ENCODE assay signal across 15 mouse cellular contexts in genomic region chr12:91645361-91646123, GRCm38 (mm10). TPM values are rescaled to one million over a fixed set of nuclear protein-coding genes. Genes with fewer than 3 reads are reported as not detected.
DNase-seq lines count a peak whose midpoint lies in the region; ATAC-seq lines count a peak whose summit lies in the region.
"Had no signal": no experiment of that assay in that cellular context is flagged by ENCODE, and none has a peak within 500 bp of the region (broad histone marks: within the 10 kb centered on the region; RNA-seq: fewer than 3 reads in every experiment).

No protein-coding gene starts in this region.

- WGBS in heart, embryonic 16.5 days, result 43% methylated on average over 6 of the region's 6 CpGs
- WGBS in stomach, embryonic 15.5 days, result 63% methylated on average over 6 of the region's 6 CpGs
- WGBS in kidney, embryonic 15.5 days, result 77% methylated on average over 6 of the region's 6 CpGs

- H3K4me1 ChIP-seq in heart, embryonic 16.5 days (ENCODE audit: control insufficient read depth, insufficient read depth, low read length), result peaks cover 12% of the 10 kb centered on the region
- peaks cover 7% of the 10 kb centered on the region; the same call in 1 of the 2 replicates for H3K4me1 ChIP-seq in stomach, embryonic 15.5 days
- peaks cover 9% of the 10 kb centered on the region for H3K4me1 ChIP-seq in kidney, embryonic 15.5 days

- no peak overlapping the region for H3K4me3 ChIP-seq in heart, embryonic 16.5 days (ENCODE audit: low read length)
- no peak overlapping the region for H3K4me3 ChIP-seq in stomach, embryonic 15.5 days (replicated peaks)
- no peak overlapping the region for H3K4me3 ChIP-seq in kidney, embryonic 15.5 days (replicated peaks)
- H3K4me3 ChIP-seq: embryonic facial prominence, embryonic 15.5 days; hindbrain, embryonic 10.5 days; liver, embryonic 15.5 days had no signal

- DNase-seq in heart, adult 9 months (ENCODE audit: low spot score in 2 of 2), result peak; percentile 29 to 37
- DNase-seq in heart, adult 8-10 months (ENCODE audit: low spot score), result no peak
- peak; percentile 64 for DNase-seq in retina, adult 2 months (ENCODE audit: low read depth, low spot score)
- no peak for DNase-seq in retina, embryonic 14.5 days (ENCODE audit: low spot score)
- no peak for DNase-seq in spleen, postnatal 10 days (ENCODE audit: low spot score in 2 of 2)
- DNase-seq: B cell, adult 2 months; cerebellum, adult 11-12 months; kidney, adult 8-10 months; thymus, postnatal 14 days had no signal

- no peak overlapping the region for H3K9ac ChIP-seq in heart, embryonic 16.5 days (ENCODE audit: low read length)
- no peak overlapping the region for H3K9ac ChIP-seq in stomach, embryonic 15.5 days
- no peak overlapping the region for H3K9ac ChIP-seq in kidney, embryonic 15.5 days
- H3K9ac ChIP-seq: embryonic facial prominence, embryonic 15.5 days; liver, embryonic 15.5 days had no signal

- peak; percentile 69 for ATAC-seq in heart, embryonic 16.5 days (replicated peaks; ENCODE audit: extremely low read depth, insufficient read depth, low FRiP score)
- 0 out of 2 replicates have a peak, but pooled peaks have one; percentile 38 for ATAC-seq in stomach, embryonic 15.5 days (ENCODE audit: insufficient read depth, low FRiP score, low read depth)
- ATAC-seq in kidney, embryonic 15.5 days (replicated peaks; ENCODE audit: low FRiP score), result no peak

- peaks cover 9% of the 10 kb centered on the region; the same call in 1 of the 2 replicates for H3K36me3 ChIP-seq in heart, embryonic 16.5 days (ENCODE audit: control insufficient read depth, insufficient read depth)
- peaks cover 5% of the 10 kb centered on the region for H3K36me3 ChIP-seq in stomach, embryonic 15.5 days
- H3K36me3 ChIP-seq in kidney, embryonic 15.5 days, result peaks cover 25% of the 10 kb centered on the region

- H3K9me3 ChIP-seq in heart, embryonic 16.5 days (replicated peaks; ENCODE audit: control insufficient read depth, low read length), result no peaks in the 10 kb centered on the region
- no peaks in the 10 kb centered on the region for H3K9me3 ChIP-seq in stomach, embryonic 15.5 days
- H3K9me3 ChIP-seq in kidney, embryonic 15.5 days (replicated peaks), result 0 out of 2 replicates have a peak, but pooled peaks cover 3% of the 10 kb centered on the region
- H3K9me3 ChIP-seq: embryonic facial prominence, embryonic 15.5 days; liver, embryonic 15.5 days had no signal

- H3K27ac ChIP-seq in heart, embryonic 16.5 days (ENCODE audit: low read length), result no peak overlapping the region; the same call in 1 of the 2 replicates
- no peak overlapping the region for H3K27ac ChIP-seq in stomach, embryonic 15.5 days
- H3K27ac ChIP-seq in kidney, embryonic 15.5 days, result no peak overlapping the region
- H3K27ac ChIP-seq: embryonic facial prominence, embryonic 15.5 days; hindbrain, embryonic 10.5 days; liver, embryonic 15.5 days had no signal

- peak overlapping the region; percentile 39 for H3K4me2 ChIP-seq in heart, embryonic 16.5 days (ENCODE audit: low read depth, low read length)
- H3K4me2 ChIP-seq in stomach, embryonic 15.5 days, result no peak overlapping the region
- H3K4me2 ChIP-seq in kidney, embryonic 15.5 days, result no peak overlapping the region
- H3K4me2 ChIP-seq: embryonic facial prominence, embryonic 15.5 days; liver, embryonic 15.5 days had no signal

- no peaks in the 10 kb centered on the region for H3K27me3 ChIP-seq in heart, embryonic 16.5 days (ENCODE audit: control insufficient read depth, insufficient read depth, low read length)
- H3K27me3 ChIP-seq in stomach, embryonic 15.5 days (replicated peaks), result no peaks in the 10 kb centered on the region
- H3K27me3 ChIP-seq in kidney, embryonic 15.5 days, result no peaks in the 10 kb centered on the region
- H3K27me3 ChIP-seq: embryonic facial prominence, embryonic 15.5 days; liver, embryonic 15.5 days had no signal

RNA-seq across cellular contexts. Expression of gene Gtf2a1, which starts 55.3 kb away (rescaled TPM):
- total RNA-seq in heart, adult 8-10 months (2022), result 10 to 100 TPM; 24.5 to 31.5 (median 28.2) TPM
- polyA plus RNA-seq in heart, embryonic 16.5 days (2015; fragmentation: Nextera tagmentation; extraction: Ambion mirVana), result 27.9 and 28.9 TPM in 2 replicates
- polyA plus RNA-seq in stomach, embryonic 15.5 days (2015; fragmentation: Nextera tagmentation; extraction: Ambion mirVana), result 36.7 and 39.2 TPM in 2 replicates
- 46.6 and 50.0 TPM in 2 replicates for polyA plus RNA-seq in kidney, embryonic 15.5 days (2015; fragmentation: Nextera tagmentation; extraction: Ambion mirVana)

Comparison
In these comparisons a context has a peak if more than half of its experiments do, and no peak if none do; other contexts are left out.
1. DNase-seq: peak in heart, adult 9 months (2 of 2) and retina, adult 2 months (single experiment); none in heart, adult 8-10 months (single experiment), retina, embryonic 14.5 days (single experiment) and spleen, postnatal 10 days (0 of 2).